22 mouse cellular contexts compared by ENCODE assay signal in the genomic region with DNA sequence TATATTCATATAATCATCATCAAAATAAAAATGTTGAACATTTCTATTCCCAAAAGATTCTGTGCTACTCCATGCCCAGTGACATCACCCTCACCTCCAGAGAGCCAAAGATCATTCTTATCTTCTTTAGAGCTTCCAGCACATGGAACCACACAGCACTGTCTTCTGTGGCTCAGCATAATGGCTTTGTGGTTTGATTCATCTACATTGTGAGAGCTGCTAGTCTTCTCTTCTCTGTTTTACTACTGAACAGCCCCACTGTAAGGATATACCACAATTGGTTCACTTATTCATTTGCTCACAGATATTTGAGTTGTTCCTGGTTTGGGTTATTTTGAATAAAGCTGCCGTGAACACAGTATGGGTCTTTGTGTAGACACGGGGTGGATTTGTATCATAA. TPM values are rescaled to one million over a fixed set of nuclear protein-coding genes. Genes with fewer than 3 reads are reported as not detected.
A peak's percentile ranks its signal among the peaks of the same experiment; 100 is the strongest.
DNase-seq lines count a peak whose midpoint lies in the region; ATAC-seq lines count a peak whose summit lies in the region.
"Had no signal": no experiment of that assay in that cellular context is flagged by ENCODE, and none has a peak within 500 bp of the region (broad histone marks: within the 10 kb centered on the region; RNA-seq: fewer than 3 reads in every experiment).

No protein-coding gene starts in this region.

- peaks cover 6% of the 10 kb centered on the region; the same call in 1 of the 2 replicates for H3K4me1 ChIP-seq in midbrain, embryonic 11.5 days (ENCODE audit: control insufficient read depth, insufficient read depth, low read length)
- peaks cover 14% of the 10 kb centered on the region for H3K4me1 ChIP-seq in midbrain, embryonic 16.5 days (ENCODE audit: control insufficient read depth, insufficient read depth, low read length)

- DNase-seq in midbrain, embryonic 11.5 days (ENCODE audit: low spot score, missing footprints) = peak; percentile 72
- DNase-seq in CD4-positive helper T cell, adult 2 months (ENCODE audit: low read depth, low spot score) = peak; percentile 32
- peak; percentile 19 for DNase-seq in T-cell, adult 2 months (ENCODE audit: low spot score)
- DNase-seq in retina, postnatal 1 day = no peak
- DNase-seq in ovary, postnatal 14 days (ENCODE audit: low spot score) = no peak
- DNase-seq: adrenal gland, adult 2 months; adrenal gland, postnatal 25 days; B cell, adult 2 months; cerebellum, adult 18-20 months; cerebellum, adult 9-11 months; cerebellum, postnatal 36 days; gastrocnemius, adult 2 months; gastrocnemius, postnatal 25 days had no signal

- no peak overlapping the region for H3K27ac ChIP-seq in midbrain, embryonic 11.5 days (ENCODE audit: low read depth, low read length)
- H3K27ac ChIP-seq in midbrain, embryonic 16.5 days (ENCODE audit: low read length) = no peak overlapping the region
- H3K27ac ChIP-seq: embryonic facial prominence, embryonic 10.5 days; forebrain, embryonic 10.5 days; gastrocnemius, adult 2 months; hindbrain, embryonic 15.5 days had no signal

- H3K27me3 ChIP-seq in midbrain, embryonic 11.5 days (ENCODE audit: control insufficient read depth, insufficient read depth, low read length) = no peaks in the 10 kb centered on the region
- no peaks in the 10 kb centered on the region for H3K27me3 ChIP-seq in midbrain, embryonic 16.5 days (ENCODE audit: control insufficient read depth, insufficient read depth, low read depth, low read length)
- H3K27me3 ChIP-seq: heart, embryonic 12.5 days; hindbrain, embryonic 15.5 days; Patski had no signal

- no peaks in the 10 kb centered on the region for H3K36me3 ChIP-seq in midbrain, embryonic 11.5 days (ENCODE audit: control insufficient read depth, insufficient read depth, low read length)
- H3K36me3 ChIP-seq in midbrain, embryonic 16.5 days (ENCODE audit: control insufficient read depth, insufficient read depth, low read length) = no peaks in the 10 kb centered on the region
- H3K36me3 ChIP-seq: embryonic facial prominence, embryonic 10.5 days; forebrain, embryonic 10.5 days; heart, embryonic 12.5 days; hindbrain, embryonic 15.5 days had no signal

- H3K9me3 ChIP-seq in midbrain, embryonic 11.5 days (ENCODE audit: control insufficient read depth, low read length) = no peaks in the 10 kb centered on the region
- H3K9me3 ChIP-seq in midbrain, embryonic 16.5 days (replicated peaks; ENCODE audit: control insufficient read depth, low read length, poor library complexity, severe bottlenecking) = no peaks in the 10 kb centered on the region
- H3K9me3 ChIP-seq: embryonic facial prominence, embryonic 10.5 days; forebrain, embryonic 10.5 days; hindbrain, embryonic 15.5 days had no signal

- 91% methylated on average over 2 of the region's 2 CpGs for WGBS in midbrain, embryonic 11.5 days
- WGBS in midbrain, embryonic 16.5 days = 91% methylated on average over 2 of the region's 2 CpGs

- no peak overlapping the region for H3K4me3 ChIP-seq in midbrain, embryonic 11.5 days (ENCODE audit: low read depth, low read length)
- H3K4me3 ChIP-seq in midbrain, embryonic 16.5 days (ENCODE audit: low read depth, low read length) = no peak overlapping the region
- H3K4me3 ChIP-seq: embryonic facial prominence, embryonic 10.5 days; erythroblast, embryonic 14.5 days; forebrain, embryonic 10.5 days; gastrocnemius, adult 2 months; heart, embryonic 12.5 days; hindbrain, embryonic 15.5 days had no signal

- H3K4me2 ChIP-seq in midbrain, embryonic 11.5 days = no peak overlapping the region
- no peak overlapping the region for H3K4me2 ChIP-seq in midbrain, embryonic 16.5 days (ENCODE audit: low read length)
- H3K4me2 ChIP-seq: heart, embryonic 12.5 days; hindbrain, embryonic 15.5 days had no signal

- H3K9ac ChIP-seq in midbrain, embryonic 11.5 days (ENCODE audit: low read length) = no peak overlapping the region
- H3K9ac ChIP-seq in midbrain, embryonic 16.5 days (ENCODE audit: low read depth, low read length) = no peak overlapping the region
- H3K9ac ChIP-seq: heart, embryonic 12.5 days; hindbrain, embryonic 15.5 days had no signal

- ATAC-seq in midbrain, embryonic 11.5 days (ENCODE audit: low FRiP score) = no peak
- no peak for ATAC-seq in midbrain, embryonic 16.5 days
- 0 out of 2 replicates have a peak, but pooled peaks have one; percentile 11 for ATAC-seq in megakaryocyte-erythroid progenitor cell, adult 5-6 weeks (replicated peaks; ENCODE audit: low FRiP score, low TSS enrichment, poor library complexity, severe bottlenecking)
- ATAC-seq: forebrain, embryonic 14.5 days; Patski had no signal

RNA-seq across cellular contexts. Expression of gene Alox5ap, which starts 9.0 kb away (rescaled TPM):
- polyA plus RNA-seq in midbrain, embryonic 11.5 days (2014; fragmentation: Nextera tagmentation; extraction: Ambion mirVana) = 6.3 and 9.3 TPM in 2 replicates
- polyA plus RNA-seq in midbrain, embryonic 16.5 days (2015; fragmentation: Nextera tagmentation; extraction: Ambion mirVana) = 9.3 and 12.6 TPM in 2 replicates
- total RNA-seq in megakaryocyte-erythroid progenitor cell, adult 5-6 weeks (2014; fragmentation: Nextera tagmentation) = 8.8 and 11.6 TPM in 2 replicates
- total RNA-seq in megakaryocyte-erythroid progenitor cell, adult 5-6 weeks (2017) = 20.9 and 41.6 TPM in 2 replicates
- polyA plus RNA-seq: erythroblast, embryonic 14.5 days had no signal

Comparison
In these comparisons a context has a peak if more than half of its experiments do, and no peak if none do; other contexts are left out.
1. DNase-seq: peak in midbrain, embryonic 11.5 days (single experiment), CD4-positive helper T cell, adult 2 months (single experiment) and T-cell, adult 2 months (single experiment); none in retina, postnatal 1 day (single experiment) and ovary, postnatal 14 days (single experiment).